Mouse (Mus musculus) kidney, embryonic 14.5 days (tissue): ENCODE results near the gene Cwc25. TPM values are rescaled to one million over a fixed set of nuclear protein-coding genes. Genes with fewer than 3 reads are reported as not detected.

Experiments
- ATAC-seq: fragments of 200-750 bp; cut with Nextera tagmentation; 2 replicates; pipeline ENCODE4 v1.8.0; 2017; ENCODE audit warnings: moderate number of reproducible peaks, mild to moderate bottlenecking, moderate TSS enrichment, moderate library complexity; ENCODE audit not compliant: low FRiP score, low TSS enrichment
- H3K27ac ChIP-seq: fragments of 300-500 bp; sonication (generic); 2 replicates; pipeline ENCODE4 v1.5.1; 2014; ENCODE audit warnings: low read depth, mild to moderate bottlenecking, low read length, moderate library complexity, mixed read lengths
- H3K27me3 ChIP-seq: fragments of 300-500 bp; sonication (generic); 2 replicates; pipeline ENCODE4 v1.6.1; 2014; ENCODE audit warnings: mild to moderate bottlenecking, low read length; ENCODE audit not compliant: control insufficient read depth, insufficient read depth
- H3K36me3 ChIP-seq: fragments of 300-500 bp; sonication (generic); 2 replicates; pipeline ENCODE4 v1.6.1; 2014; ENCODE audit warnings: low read length, mixed read lengths; ENCODE audit not compliant: control insufficient read depth, insufficient read depth
- H3K4me1 ChIP-seq: fragments of 300-500 bp; sonication (generic); 2 replicates; pipeline ENCODE4 v1.6.1; 2014; ENCODE audit warnings: low read length, mixed read lengths; ENCODE audit not compliant: control insufficient read depth, insufficient read depth
- H3K4me2 ChIP-seq: fragments of 300-500 bp; sonication (generic); replicated peaks from 2 replicates; pipeline ENCODE4 v1.6.1; 2014; ENCODE audit warnings: low read depth, mild to moderate bottlenecking, low read length
- H3K4me3 ChIP-seq: fragments of 300-500 bp; sonication (generic); 2 replicates; pipeline ENCODE4 v1.5.1; 2014; ENCODE audit warnings: mild to moderate bottlenecking, low read length
- H3K9ac ChIP-seq: fragments of 300-500 bp; sonication (generic); 2 replicates; pipeline ENCODE4 v1.6.1; 2014; ENCODE audit warnings: low read depth, mild to moderate bottlenecking, low read length, moderate library complexity
- H3K9me3 ChIP-seq: fragments of 300-500 bp; sonication (generic); 2 replicates; pipeline ENCODE4 v1.6.1; 2016; ENCODE audit warnings: low read length; ENCODE audit not compliant: control insufficient read depth
- WGBS: fragments of 180-500 bp; shearing (Covaris S2); extraction: QIAGEN DNeasy Blood & Tissue Kit; methylation state at CpG from one replicate; pipeline ENCODE4 v1.1.7; 2014; 5-methylcytosine and 5-hydroxymethylcytosine counted together
- polyA plus RNA-seq: library from polyadenylated mRNA; unstranded; fragments of >200 nt; fragmentation: Nextera tagmentation; extraction: Ambion mirVana; gene quantifications from 2 replicates; pipeline ENCODE4 v1.2.1, GENCODE M21; 2014

Gene Cwc25
- polyA plus RNA-seq, 1 experiment from 2014 or later: 13.7 TPM

DNA sequence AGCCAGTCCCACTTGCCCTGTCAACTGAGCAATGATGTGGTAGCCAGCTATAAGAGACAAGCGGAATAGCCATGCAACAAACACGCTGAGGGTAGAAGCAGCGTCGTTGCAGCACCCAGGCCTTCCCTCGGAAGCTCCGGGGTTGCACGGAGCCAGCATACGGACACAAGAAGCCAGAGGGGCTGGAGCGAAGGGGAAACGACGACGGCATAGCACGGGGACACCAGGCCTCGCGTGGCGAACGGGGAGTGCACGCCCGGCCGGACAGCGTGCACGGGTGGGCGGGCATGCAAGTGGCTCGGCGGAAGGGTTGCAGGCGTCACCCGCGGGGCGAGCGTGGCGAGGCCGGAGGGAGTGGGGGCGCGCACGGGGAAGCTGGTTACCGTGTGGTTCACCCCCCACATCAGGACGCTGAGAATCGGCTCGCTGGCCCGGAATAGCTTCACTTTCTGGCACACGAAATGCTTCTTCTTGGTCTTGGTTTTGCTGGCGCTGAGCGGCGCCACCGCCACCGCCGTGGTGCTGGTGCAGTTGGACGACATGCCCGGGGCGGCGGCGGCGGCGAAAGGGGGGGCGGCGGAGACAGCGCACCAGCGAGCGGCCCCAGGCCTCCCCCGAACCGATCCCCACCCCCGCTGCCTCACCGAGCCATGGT is 22.2 kb downstream of the Cwc25 start, which contains the start of gene Pip4k2b:
Pip4k2b (minus strand) TSS at position 642 of the 655 bp plus-strand sequence.
- H3K9ac ChIP-seq: peak within 1 kb of the TSS; percentile 72
- H3K36me3 ChIP-seq: peaks cover 32% of the 10 kb centered on the region
- H3K4me2 ChIP-seq: peak within 1 kb of the TSS; percentile 70
- ATAC-seq: peak; percentile 36
- peaks cover 28% of the 10 kb centered on the region for H3K4me1 ChIP-seq
- H3K27me3 ChIP-seq: no peaks in the 10 kb centered on the region
- peak within 1 kb of the TSS; percentile 89 for H3K27ac ChIP-seq
- under 1% methylated on average over 57 of the region's 63 CpGs for WGBS
- H3K4me3 ChIP-seq: peak within 1 kb of the TSS; percentile 81
- no peaks in the 10 kb centered on the region for H3K9me3 ChIP-seq

DNA sequence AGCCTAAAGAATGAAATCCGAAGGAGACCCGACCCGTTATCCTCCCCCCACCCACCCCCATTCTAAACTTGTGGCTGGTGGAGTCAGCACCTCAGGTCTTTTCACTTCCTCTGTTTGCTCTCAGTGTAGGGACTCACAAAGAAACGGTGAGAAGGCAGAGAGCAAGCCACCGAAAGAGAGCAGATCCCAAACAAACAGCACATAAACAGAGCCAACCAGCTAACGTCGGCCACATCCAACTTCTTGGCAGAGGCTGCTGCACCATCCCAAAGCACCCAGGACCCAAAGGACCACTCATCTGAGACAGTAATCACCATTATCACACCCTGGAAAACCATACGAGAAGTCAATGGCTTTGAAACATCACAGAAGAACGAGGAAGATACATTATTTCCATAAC is 22.9 kb downstream of the Cwc25 start:
- ATAC-seq: no peak
- Histone ChIP-seq H3K9me3 (no peaks in the 10 kb centered on the region), H3K4me1 (peaks cover 28% of the 10 kb centered on the region), H3K4me3 (peak overlapping the region; percentile 81), H3K9ac (peak overlapping the region; percentile 72; the same call in 1 of the 2 replicates), H3K27me3 (no peaks in the 10 kb centered on the region), H3K4me2 (peak overlapping the region; percentile 70), H3K27ac (no peak overlapping the region; the same call in 1 of the 2 replicates), H3K36me3 (peaks cover 25% of the 10 kb centered on the region)
- whole genome bisulfite sequencing: 34% methylated on average over 9 of the region's 9 CpGs

GRCm38 (mm10) chr11:97742591-97742990 is 23.8 kb downstream of the Cwc25 start:
- no peak for ATAC-seq
- peak overlapping the region; percentile 81; the same call in 1 of the 2 replicates for H3K4me3 ChIP-seq

GRCm38 (mm10) chr11:97742157-97742556 is 24.2 kb downstream of the Cwc25 start:
- Histone ChIP-seq H3K27ac (no peak overlapping the region), H3K4me3 (no peak overlapping the region), H3K9me3 (no peaks in the 10 kb centered on the region), H3K4me2 (no peak overlapping the region; the same call in 1 of the 2 replicates), H3K36me3 (peaks cover 13% of the 10 kb centered on the region), H3K27me3 (no peaks in the 10 kb centered on the region), H3K4me1 (peaks cover 28% of the 10 kb centered on the region), H3K9ac (no peak overlapping the region)
- WGBS: 88% methylated on average over 5 of the region's 5 CpGs
- no peak for ATAC-seq

More at GRCm38 (mm10) chr11:97742591-97742990, 23.8 kb downstream of the Cwc25 start:
- 84% methylated on average over 9 of the region's 9 CpGs for WGBS
- Histone ChIP-seq H3K27ac (no peak overlapping the region), H3K36me3 (peaks cover 18% of the 10 kb centered on the region), H3K4me2 (peak overlapping the region; percentile 70), H3K27me3 (no peaks in the 10 kb centered on the region), H3K9me3 (no peaks in the 10 kb centered on the region), H3K4me1 (peaks cover 28% of the 10 kb centered on the region), H3K9ac (no peak overlapping the region)

GRCm38 (mm10) chr11:97740190-97740589 is 26.2 kb downstream of the Cwc25 start:
- 29% methylated on average over 7 of the region's 7 CpGs for WGBS

GRCm38 (mm10) chr11:97739155-97739554 is 27.2 kb downstream of the Cwc25 start:
- Histone ChIP-seq H3K4me1 (peaks cover 30% of the 10 kb centered on the region), H3K4me2 (no peak overlapping the region), H3K27me3 (no peaks in the 10 kb centered on the region), H3K9me3 (no peaks in the 10 kb centered on the region), H3K36me3 (no peaks in the 10 kb centered on the region), H3K27ac (no peak overlapping the region), H3K4me3 (no peak overlapping the region), H3K9ac (no peak overlapping the region)
- no peak for ATAC-seq
- WGBS: 92% methylated on average over 3 of the region's 3 CpGs

More at GRCm38 (mm10) chr11:97740190-97740589, 26.2 kb downstream of the Cwc25 start:
- Histone ChIP-seq H3K27me3 (no peaks in the 10 kb centered on the region), H3K4me3 (no peak overlapping the region), H3K27ac (peak overlapping the region; percentile 69; the same call in 1 of the 2 replicates), H3K9ac (no peak overlapping the region), H3K9me3 (no peaks in the 10 kb centered on the region), H3K4me2 (peak overlapping the region; percentile 12), H3K4me1 (peaks cover 28% of the 10 kb centered on the region), H3K36me3 (no peaks in the 10 kb centered on the region)
- no peak for ATAC-seq

- H3K9me3 ChIP-seq: no peaks in the 10 kb centered on the region
- ATAC-seq: no peak
- H3K4me2 ChIP-seq: no peak overlapping the region
- no peak overlapping the region for H3K27ac ChIP-seq
- no peak overlapping the region for H3K4me3 ChIP-seq
- H3K36me3 ChIP-seq: no peaks in the 10 kb centered on the region
- no peaks in the 10 kb centered on the region for H3K27me3 ChIP-seq
- H3K4me1 ChIP-seq: peaks cover 35% of the 10 kb centered on the region
- no peak overlapping the region for H3K9ac ChIP-seq
- WGBS: 65% methylated on average over 6 of the region's 6 CpGs
Measured at GRCm38 (mm10) chr11:97738703-97739102, 27.7 kb downstream of the Cwc25 start.

- no peak for ATAC-seq
- no peak overlapping the region for H3K27ac ChIP-seq
Measured at GRCm38 (mm10) chr11:97737600-97737999, 28.8 kb downstream of the Cwc25 start.

DNA sequence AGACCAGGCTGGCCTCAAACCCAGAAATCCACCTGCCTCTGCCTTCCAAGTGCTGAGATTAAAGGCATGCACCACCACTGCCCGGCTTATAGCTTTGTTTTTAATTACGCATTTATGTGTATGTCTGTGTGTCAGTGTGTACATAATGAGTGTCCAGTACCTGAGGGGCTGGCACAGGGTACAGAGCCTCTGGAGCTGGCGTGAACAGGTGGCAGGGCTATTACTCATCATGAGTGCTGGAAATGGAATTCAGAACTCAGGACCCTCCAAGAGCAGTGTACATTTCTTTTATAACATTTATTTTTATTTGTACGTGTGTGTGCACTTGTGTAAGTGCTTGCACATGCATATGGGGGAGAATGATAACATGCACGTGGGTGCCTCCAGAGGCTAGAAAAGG is 29.7 kb downstream of the Cwc25 start:
- H3K27me3 ChIP-seq: no peaks in the 10 kb centered on the region
- no peak overlapping the region for H3K4me2 ChIP-seq
- no peaks in the 10 kb centered on the region for H3K9me3 ChIP-seq
- no peak overlapping the region for H3K4me3 ChIP-seq
- H3K27ac ChIP-seq: no peak overlapping the region
- no peak overlapping the region for H3K9ac ChIP-seq
- peaks cover 11% of the 10 kb centered on the region for H3K36me3 ChIP-seq
- 92% methylated on average over 5 of the region's 5 CpGs for WGBS
- no peak for ATAC-seq
- peaks cover 20% of the 10 kb centered on the region for H3K4me1 ChIP-seq

More at GRCm38 (mm10) chr11:97737600-97737999, 28.8 kb downstream of the Cwc25 start:
- Histone ChIP-seq H3K4me1 (peaks cover 24% of the 10 kb centered on the region), H3K4me3 (no peak overlapping the region), H3K9ac (no peak overlapping the region), H3K27me3 (no peaks in the 10 kb centered on the region), H3K9me3 (no peaks in the 10 kb centered on the region), H3K36me3 (peaks cover 3% of the 10 kb centered on the region), H3K4me2 (no peak overlapping the region)
- whole genome bisulfite sequencing: 70% methylated on average over 4 of the region's 4 CpGs
